Mouse (Mus musculus) c-Kit-positive CD71-positive TER-119-positive erythroid progenitor cells, embryonic 14.5 days (primary cell): ENCODE measurements around the gene Tinf2.

Experiments used
- DNase-seq: peaks from one replicate; pipeline ENCODE4 v3.0.0-alpha.2; 2013; ENCODE audit warnings: low spot score

The Tinf2 gene

GRCm38 (mm10) chr14:55702761-55703160 lies 21.1 kb upstream of the Tinf2 start:
- no peak for DNase-seq

- no peak for DNase-seq
These were observed 19.5 kb upstream of the Tinf2 start for GRCm38 (mm10) chr14:55701131-55701530.

- no peak for DNase-seq
These were observed 15.6 kb upstream of the Tinf2 start for GRCm38 (mm10) chr14:55697226-55697625.

GRCm38 (mm10) chr14:55689433-55689832 lies 7.8 kb upstream of the Tinf2 start:
- no peak for DNase-seq

GRCm38 (mm10) chr14:55682118-55682493 lies 486 bp upstream of the Tinf2 start:
- DNase-seq, result no peak

GRCm38 (mm10) chr14:55677615-55678014 lies 4.0 kb downstream of the Tinf2 start:
- DNase-seq, result no peak

GRCm38 (mm10) chr14:55672741-55673060 lies 8.9 kb downstream of the Tinf2 start:
- DNase-seq, result no peak

- DNase-seq, result peak; percentile 90
These were observed 9.5 kb downstream of the Tinf2 start, which contains the start of the genes Gmpr2 and Nedd8 for GRCm38 (mm10) chr14:55671833-55672740. TSS of gene Gmpr2 (plus strand) at chr14:55671941. TSS of gene Nedd8 (minus strand) at chr14:55672124.

- DNase-seq, result no peak
These were observed 10.2 kb downstream of the Tinf2 start for GRCm38 (mm10) chr14:55671486-55671832.

- no peak for DNase-seq
These were observed 21.0 kb downstream of the Tinf2 start for GRCm38 (mm10) chr14:55660636-55661035.

GRCm38 (mm10) chr14:55659960-55660573 lies 21.6 kb downstream of the Tinf2 start, which contains the start of gene Mdp1:
TSS of gene Mdp1 (minus strand) at chr14:55660508.
- peak; percentile 81 for DNase-seq

- DNase-seq, result no peak
These were observed 23.6 kb downstream of the Tinf2 start for GRCm38 (mm10) chr14:55658011-55658410.

GRCm38 (mm10) chr14:55656935-55657334 lies 24.7 kb downstream of the Tinf2 start:
- no peak for DNase-seq

- DNase-seq, result no peak
These were observed 30.1 kb downstream of the Tinf2 start for GRCm38 (mm10) chr14:55651528-55651927.

- no peak for DNase-seq
These were observed 31.7 kb downstream of the Tinf2 start, which contains the start of gene Tssk4 for GRCm38 (mm10) chr14:55649884-55650283. TSS of gene Tssk4 (plus strand) at chr14:55650184.

GRCm38 (mm10) chr14:55644261-55644888 lies 37.2 kb downstream of the Tinf2 start:
- no peak for DNase-seq

- peak; percentile 75 for DNase-seq
These were observed 38.3 kb downstream of the Tinf2 start, which contains the start of gene Tm9sf1 for GRCm38 (mm10) chr14:55643060-55643907. TSS of gene Tm9sf1 (minus strand) at chr14:55643806.

- no peak for DNase-seq
These were observed 39.0 kb downstream of the Tinf2 start for GRCm38 (mm10) chr14:55642679-55643059.

- DNase-seq, result no peak
These were observed 40.3 kb downstream of the Tinf2 start for GRCm38 (mm10) chr14:55641291-55641690.

GRCm38 (mm10) chr14:55640816-55641215 lies 40.8 kb downstream of the Tinf2 start:
- DNase-seq, result no peak

GRCm38 (mm10) chr14:55637795-55638194 lies 43.8 kb downstream of the Tinf2 start, which contains the start of gene Gm49378:
TSS of gene Gm49378 (minus strand) at chr14:55637895.
- DNase-seq, result no peak

GRCm38 (mm10) chr14:55635523-55636007 lies 46.1 kb downstream of the Tinf2 start, which contains the start of gene Ipo4:
TSS of gene Ipo4 (minus strand) at chr14:55635957.
- DNase-seq, result peak; percentile 76
